Mouse (Mus musculus) small intestine, adult 2 months (tissue): ENCODE measurements at regions not wholly inside any gene's neighbourhood (a gene's known extent, or its start where the extent isn't known, plus 50 kb on each side); places are given as distances from the start of the nearest gene placed in this dataset.

Experiments
- CTCF ChIP-seq: fragments of 200-500 bp; IDR thresholded peaks from 2 replicates; pipeline ENCODE4 v1.5.1; 2012; ENCODE audit warnings: low read depth, mild to moderate bottlenecking, control low read depth, inconsistent platforms, low read length, moderate library complexity, mixed read lengths; ENCODE audit not compliant: insufficient replicate concordance, insufficient read length; ENCODE audit errors: extremely low read depth
- POLR2A ChIP-seq: fragments of 200-500 bp; IDR thresholded peaks from 2 replicates; pipeline ENCODE4 v1.6.1; 2012; ENCODE audit warnings: low read depth, mild to moderate bottlenecking, control low read depth, inconsistent platforms, low read length, moderate library complexity

DNA sequence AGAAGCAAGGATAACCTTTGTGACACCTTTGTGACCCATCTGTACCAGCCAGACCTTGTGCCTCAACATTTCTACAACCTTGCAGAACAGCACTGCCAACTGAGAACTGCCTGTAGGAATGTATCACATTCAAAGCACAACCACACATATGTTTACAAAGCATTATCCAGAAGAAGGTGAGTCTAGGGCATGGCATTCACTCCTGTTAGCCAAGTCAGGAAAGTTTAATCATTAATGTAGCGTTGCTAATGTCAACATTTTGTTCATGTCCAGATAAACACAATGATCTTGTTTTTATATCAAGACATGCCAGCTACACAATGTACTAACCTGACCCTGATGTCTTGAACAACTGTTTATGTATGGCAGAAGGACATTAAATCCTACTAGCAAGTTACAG, 91.5 kb upstream of the Nsun6 start:
- no peak for TF ChIP-seq CTCF
- no peak for TF ChIP-seq POLR2A
